Mouse (Mus musculus): ENCODE measurements around the gene Csn1s2a. TPM values are rescaled to one million over a fixed set of nuclear protein-coding genes. Genes with fewer than 3 reads are reported as not detected.
"Not testable (repeated sequence)": the region's sequence is repeated elsewhere in the genome, so short reads cannot be mapped to it uniquely, and the experiment has no call there.

Gene Csn1s2a
- total RNA-seq (2021), result not detected
- long read RNA-seq, experiment 1, result 0 reads
- long read RNA-seq, experiment 2, result 0 reads

DNA sequence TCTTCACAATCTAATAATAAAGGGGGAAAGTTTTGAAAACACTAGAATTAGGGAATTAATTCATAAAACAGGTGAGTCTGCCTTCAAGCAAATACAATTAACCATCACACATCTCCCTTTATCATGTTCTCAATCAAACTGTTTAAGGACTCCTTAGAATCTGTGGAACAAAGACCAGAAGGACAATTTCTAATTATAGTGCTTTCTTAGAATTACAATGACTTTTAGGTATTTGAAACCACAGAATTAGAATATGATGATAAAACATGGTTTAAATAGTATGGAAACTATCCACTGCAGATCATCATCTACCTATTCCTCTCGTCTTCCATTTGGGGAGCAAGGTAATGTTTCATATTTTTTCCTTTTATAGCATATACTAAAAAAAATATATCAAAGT lies at the start of gene Csn1s2a:
Gene Csn1s2a, plus strand, starts transcription at position 301 of the 400 bp plus-strand sequence.
- no peak for DNase-seq (ENCODE audit: low spot score)

DNA sequence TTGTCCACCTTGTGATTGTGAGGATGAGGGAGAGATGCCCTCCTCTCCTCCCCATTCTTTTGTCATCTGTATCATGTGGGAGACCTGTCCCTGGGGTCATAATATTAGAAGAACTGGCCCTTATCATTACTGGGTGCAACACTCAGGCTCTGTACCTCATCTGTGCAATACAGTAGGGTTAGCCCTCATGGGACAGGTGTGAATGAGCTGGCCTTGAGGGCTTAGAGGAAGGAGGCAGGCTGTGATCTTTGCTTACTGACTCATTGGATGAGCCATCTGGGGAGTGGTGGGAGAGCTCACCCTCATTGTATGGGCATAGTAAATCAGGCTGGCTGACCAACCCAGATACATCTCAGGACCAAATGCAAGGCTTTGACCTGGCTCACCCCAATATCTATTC lies 39.5 kb upstream of the Csn1s2a start:
- DNase-seq (ENCODE audit: low spot score), result no peak

DNA sequence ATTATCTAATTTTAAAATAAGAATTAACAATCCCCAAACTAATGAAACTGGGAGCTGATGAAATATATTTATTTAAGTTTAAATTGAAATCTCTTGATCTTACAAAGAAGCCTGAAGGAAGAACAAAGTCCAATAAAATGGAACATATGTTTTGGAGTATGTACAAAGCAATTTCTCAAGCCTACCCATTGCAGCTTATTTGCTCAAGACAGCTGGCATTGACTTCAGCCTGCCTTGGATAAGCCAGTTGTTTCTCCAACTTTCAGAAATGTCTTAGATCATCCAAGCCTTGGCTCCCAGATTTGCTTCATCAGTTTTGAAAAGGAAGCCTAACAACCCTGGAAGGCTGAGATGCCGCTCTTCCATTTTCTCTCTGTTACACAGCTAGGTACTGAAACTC lies 20.9 kb upstream of the Csn1s2a start:
- DNase-seq (ENCODE audit: low spot score), result no peak

DNA sequence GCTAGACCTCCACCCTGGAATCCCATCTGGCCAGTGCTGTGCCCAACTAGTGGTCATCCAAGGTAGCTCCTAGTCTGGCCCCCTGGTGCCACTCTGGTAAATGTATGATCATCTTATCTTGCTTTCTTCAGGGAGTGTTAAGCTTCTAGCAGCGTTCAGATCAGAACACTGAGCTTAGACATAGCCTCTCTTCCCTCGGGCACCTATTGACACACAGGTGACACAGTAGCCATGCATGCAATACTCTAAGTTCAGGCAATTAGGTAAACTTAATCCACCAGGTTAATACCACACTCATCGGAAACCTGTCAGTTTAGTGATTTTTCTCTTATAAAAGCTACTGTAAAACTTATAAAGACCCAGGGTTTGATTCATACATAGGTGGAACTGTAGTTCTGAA lies 9.8 kb upstream of the Csn1s2a start:
- DNase-seq (ENCODE audit: low spot score), result no peak

DNA sequence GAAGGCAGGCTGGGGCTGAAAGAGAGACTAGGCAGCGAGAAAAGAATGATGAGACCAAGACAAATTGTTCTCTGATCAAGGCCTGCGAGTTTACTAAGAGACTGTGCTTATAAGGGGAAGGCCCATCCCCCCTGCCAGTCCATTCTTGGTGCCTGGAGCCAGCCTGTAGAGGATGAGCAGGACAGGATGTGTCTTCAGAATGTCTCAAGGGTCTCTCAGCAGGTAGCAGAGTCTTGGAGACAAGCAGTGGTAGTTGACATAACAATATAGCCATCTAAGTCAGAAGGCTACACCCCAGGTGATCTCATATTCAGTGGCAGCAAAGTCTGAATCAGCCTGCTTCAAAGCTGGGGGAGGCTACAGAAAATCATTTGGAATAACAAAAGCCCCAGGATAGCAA lies 2.2 kb upstream of the Csn1s2a start:
- not testable (repeated sequence) for DNase-seq (ENCODE audit: low spot score)

DNA sequence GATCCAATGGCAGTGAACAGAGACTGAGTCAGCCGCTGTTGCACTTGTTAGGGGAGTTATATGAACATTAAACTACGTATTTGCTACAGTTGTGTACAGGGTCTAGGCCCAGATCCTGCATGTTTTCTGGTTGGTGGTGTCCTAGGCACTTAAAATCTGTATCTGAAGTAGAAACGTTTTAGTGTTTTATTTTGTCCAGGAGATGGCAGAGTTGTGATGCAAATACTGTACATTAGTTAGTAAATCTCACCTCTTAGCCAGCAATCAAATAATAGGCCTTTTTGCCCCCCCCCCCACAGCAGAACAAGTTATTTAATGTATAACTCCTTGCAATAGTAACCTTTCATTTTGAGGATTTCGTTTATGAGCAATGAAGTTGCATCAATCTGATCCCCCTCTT lies 8.4 kb downstream of the Csn1s2a start:
- DNase-seq (ENCODE audit: low spot score), result no peak

DNA sequence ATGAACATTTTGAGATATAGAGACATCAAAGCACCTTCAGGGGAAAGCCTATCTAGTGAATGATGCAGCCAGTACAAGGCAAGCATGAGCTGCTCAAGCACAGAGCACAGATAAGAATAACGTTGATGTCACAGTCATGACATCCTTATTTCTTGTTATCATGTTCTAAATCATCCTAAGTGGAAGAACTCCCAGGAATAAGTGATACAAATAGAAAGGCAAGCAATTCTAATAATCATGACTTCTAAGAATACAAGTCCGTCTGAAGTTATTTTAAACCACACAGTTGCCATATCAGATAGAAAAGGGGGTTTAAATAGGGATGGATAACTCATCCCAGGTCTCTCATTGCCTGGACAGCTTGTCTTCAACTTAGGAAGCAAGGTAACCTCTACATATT lies 33.4 kb downstream of the Csn1s2a start, which contains the start of gene Csn1s2b:
Gene Csn1s2b, plus strand, starts transcription at position 301 of the 400 bp plus-strand sequence.
- DNase-seq (ENCODE audit: low spot score), result no peak

DNA sequence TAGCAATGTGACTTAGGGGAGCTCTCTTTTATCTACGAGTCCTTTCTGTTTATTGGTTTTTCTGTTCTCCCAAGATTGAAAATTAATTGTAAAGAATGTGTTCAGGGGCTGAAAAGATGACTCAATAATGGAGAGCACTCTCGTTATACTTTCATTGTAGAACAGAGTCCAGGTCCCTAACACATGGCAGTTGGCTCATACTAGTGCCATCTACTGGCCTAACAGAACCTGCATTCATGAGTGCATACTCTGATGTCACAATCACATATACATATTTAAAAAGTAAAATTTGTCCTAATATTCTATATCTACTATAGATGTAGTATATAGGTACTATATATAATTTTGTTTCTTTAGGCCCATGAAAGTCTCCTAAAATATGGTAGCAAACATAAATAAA lies 34.9 kb downstream of the Csn1s2a start:
- DNase-seq (ENCODE audit: low spot score), result no peak

DNA sequence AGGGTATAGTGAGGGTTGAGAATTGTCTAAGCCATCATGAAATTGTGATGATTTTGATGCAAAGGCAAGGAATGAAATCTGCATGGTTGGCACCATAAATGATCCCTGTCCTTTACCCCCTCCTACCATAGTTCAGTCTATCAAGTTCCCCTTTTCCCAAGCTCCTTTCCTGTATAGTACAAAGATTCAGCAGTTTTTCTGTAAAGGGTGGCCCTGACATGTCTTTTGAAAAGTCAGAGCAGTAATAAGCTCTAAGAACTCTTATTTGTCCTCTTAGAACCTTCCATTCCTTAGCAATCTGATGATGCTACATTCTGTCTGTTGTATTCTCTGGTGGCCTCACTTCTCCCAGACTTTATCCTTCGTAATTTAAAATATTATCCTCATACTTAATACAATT lies 51.0 kb downstream of the Csn1s2a start, which contains the start of gene Prr27:
Gene Prr27, plus strand, starts transcription at position 301 of the 400 bp plus-strand sequence.
- DNase-seq (ENCODE audit: low spot score), result no peak

Other genes with a start within 250 kb of the Csn1s2a start
- gene Sult1b1, start 236.4 kb upstream of the Csn1s2a start, total RNA-seq (2021), result not detected
- not detected for gene Sult1d1, start 205.5 kb upstream of the Csn1s2a start, total RNA-seq (2021)
- gene Sult1e1, start 183.0 kb upstream of the Csn1s2a start, total RNA-seq (2021), result not detected
- gene Csn1s1, start 108.4 kb upstream of the Csn1s2a start, total RNA-seq (2021), result not detected
- gene Csn2, start 74.9 kb upstream of the Csn1s2a start, total RNA-seq (2021), result not detected
- gene Csn1s2b, start 33.5 kb downstream of the Csn1s2a start, total RNA-seq (2021), result not detected
- gene Prr27, start 51.1 kb downstream of the Csn1s2a start, total RNA-seq (2021), result not detected
- not detected for gene Odam, start 110.5 kb downstream of the Csn1s2a start, total RNA-seq (2021)
- gene Csn3, start 151.0 kb downstream of the Csn1s2a start, total RNA-seq (2021), result not detected
- gene 2310003L06Rik, start 194.9 kb downstream of the Csn1s2a start, total RNA-seq (2021), result not detected
- gene Gm28434, start 194.9 kb downstream of the Csn1s2a start, total RNA-seq (2021), result not detected
- gene Cabs1, start 204.9 kb downstream of the Csn1s2a start, total RNA-seq (2021), result not detected
- gene Smr3a, start 228.0 kb downstream of the Csn1s2a start, total RNA-seq (2021), result not detected